Mouse (Mus musculus): Measurements from ENCODE around the gene Dock4. TPM values are rescaled to one million over a fixed set of nuclear protein-coding genes. Genes with fewer than 3 reads are reported as not detected.

The Dock4 gene
- total and polyA plus RNA-seq, 3 experiments, result 4.3 to 13.6 (median 11.2) TPM

DNA sequence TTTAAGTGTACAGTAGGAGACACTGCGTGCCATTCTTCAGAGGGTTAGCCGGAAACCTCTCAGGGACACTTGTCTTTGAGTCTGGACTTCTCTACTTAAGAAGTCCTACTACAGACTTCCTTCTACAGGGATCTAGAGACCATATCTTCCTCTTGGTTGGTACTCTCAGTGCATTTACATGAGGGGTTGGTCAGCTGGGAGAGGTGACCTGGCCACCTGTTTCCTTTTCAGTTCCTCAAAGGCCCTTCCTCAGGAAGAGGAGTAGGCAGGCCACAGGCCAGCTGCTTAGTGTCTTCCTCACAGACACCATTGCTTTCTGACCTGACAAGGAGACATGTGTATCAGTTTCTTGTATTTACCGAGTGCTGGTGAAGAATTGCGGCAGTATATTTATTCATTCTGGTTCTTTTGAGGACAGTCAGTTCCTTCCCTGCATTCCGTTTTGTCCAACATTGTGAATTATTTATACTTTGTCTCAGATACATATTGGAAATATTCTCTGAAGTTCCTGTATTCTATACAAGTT, 380.2 kb downstream of the Dock4 start:
- TF ChIP-seq EP300 (IDR thresholded peaks at IDR 0.05; ENCODE audit: insufficient read depth, low read depth, low read length), result no peak
- no peak for TF ChIP-seq POLR2A (IDR thresholded peaks at IDR 0.05; ENCODE audit: insufficient read depth, low read depth, low read length)
- TF ChIP-seq CTCF (IDR thresholded peaks at IDR 0.05), result no peak
- no peaks in the 10 kb centered on the region for H3K27me3 ChIP-seq (ENCODE audit: control insufficient read depth, insufficient read depth, low read length)
- H3K36me3 ChIP-seq (ENCODE audit: control insufficient read depth, insufficient read depth, low read length), result no peaks in the 10 kb centered on the region
- 50% methylated on average over 5 of the region's 5 CpGs for WGBS
- no peak overlapping the region for H3K9ac ChIP-seq (ENCODE audit: low read depth, low read length)
- H3K79me2 ChIP-seq (replicated peaks; ENCODE audit: control insufficient read depth, insufficient read depth, low read length), result no peaks in the 10 kb centered on the region
- intact Hi-C loops (cut with DNase I), result loop anchor here (10.0 kb wide), 1 partner anchor 741 kb away; no protein-coding TSS in a partner anchor
- DNase-seq, result no peak
- H3K4me3 ChIP-seq, result no peak overlapping the region
- H3K4me1 ChIP-seq (ENCODE audit: control insufficient read depth, insufficient read depth, low read length), result no peaks in the 10 kb centered on the region; the same call in 1 of the 2 replicates
- H3K27ac ChIP-seq, result no peak overlapping the region

DNA sequence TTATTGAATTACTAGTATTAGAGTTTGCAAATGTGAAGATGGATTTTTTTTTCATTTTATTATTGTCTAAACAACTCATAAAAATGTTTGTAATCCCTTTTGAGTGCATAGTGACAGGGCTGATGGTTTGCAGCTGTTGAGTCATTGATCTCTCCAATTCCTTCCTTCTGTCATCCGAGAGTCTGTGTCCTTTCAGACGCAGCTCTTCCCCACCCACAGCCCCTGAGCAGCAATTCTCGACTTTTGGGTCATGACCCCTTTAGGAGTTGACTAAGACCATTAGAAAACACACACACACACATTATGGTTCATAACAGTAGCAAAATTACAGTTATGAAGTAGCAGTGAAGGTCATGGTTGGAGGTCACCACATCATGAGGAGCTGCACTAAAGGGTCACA, 380.7 kb downstream of the Dock4 start:
- H3K36me3 ChIP-seq (ENCODE audit: control insufficient read depth, insufficient read depth, low read length), result no peaks in the 10 kb centered on the region
- no peak overlapping the region for H3K4me3 ChIP-seq
- H3K27ac ChIP-seq, result no peak overlapping the region
- H3K79me2 ChIP-seq (replicated peaks; ENCODE audit: control insufficient read depth, insufficient read depth, low read length), result no peaks in the 10 kb centered on the region
- no peak overlapping the region for H3K9ac ChIP-seq (ENCODE audit: low read depth, low read length)
- H3K4me1 ChIP-seq (ENCODE audit: control insufficient read depth, insufficient read depth, low read length), result no peaks in the 10 kb centered on the region; the same call in 1 of the 2 replicates
- TF ChIP-seq POLR2A (IDR thresholded peaks at IDR 0.05; ENCODE audit: insufficient read depth, low read depth, low read length) (no peak), CTCF (IDR thresholded peaks at IDR 0.05) (no peak), EP300 (IDR thresholded peaks at IDR 0.05; ENCODE audit: insufficient read depth, low read depth, low read length) (no peak)
- no peak for DNase-seq
- intact Hi-C loops (cut with DNase I), result loop anchor here (10.0 kb wide), 1 partner anchor 742 kb away; no protein-coding TSS in a partner anchor
- 32% methylated on average over 3 of the region's 3 CpGs for WGBS
- no peaks in the 10 kb centered on the region for H3K27me3 ChIP-seq (ENCODE audit: control insufficient read depth, insufficient read depth, low read length)

DNA sequence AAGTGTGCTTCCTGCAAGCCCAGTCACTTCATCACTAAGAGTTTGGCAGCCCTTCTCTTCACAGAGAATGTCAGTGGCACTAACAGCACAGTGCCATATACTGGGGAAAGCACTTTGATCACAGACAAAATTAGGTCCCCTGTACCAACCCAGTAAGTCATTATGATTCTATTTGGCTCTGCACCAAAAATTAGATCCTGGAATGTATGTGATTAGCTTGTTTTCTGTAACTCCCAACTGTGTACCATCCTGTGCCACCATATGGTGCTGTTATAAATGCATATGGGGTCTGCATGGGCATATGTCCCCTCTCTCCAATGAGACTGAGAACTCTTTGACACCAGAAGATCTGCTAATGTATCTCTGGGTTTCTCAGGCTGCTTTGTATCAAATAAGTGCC, 382.3 kb downstream of the Dock4 start:
- TF ChIP-seq EP300 (IDR thresholded peaks at IDR 0.05; ENCODE audit: insufficient read depth, low read depth, low read length) (no peak), POLR2A (IDR thresholded peaks at IDR 0.05; ENCODE audit: insufficient read depth, low read depth, low read length) (no peak), CTCF (IDR thresholded peaks at IDR 0.05) (no peak)
- Histone ChIP-seq H3K9ac (ENCODE audit: low read depth, low read length) (no peak overlapping the region), H3K36me3 (ENCODE audit: control insufficient read depth, insufficient read depth, low read length) (no peaks in the 10 kb centered on the region), H3K79me2 (replicated peaks; ENCODE audit: control insufficient read depth, insufficient read depth, low read length) (no peaks in the 10 kb centered on the region), H3K4me1 (ENCODE audit: control insufficient read depth, insufficient read depth, low read length) (no peaks in the 10 kb centered on the region; the same call in 1 of the 2 replicates), H3K27ac (no peak overlapping the region), H3K27me3 (ENCODE audit: control insufficient read depth, insufficient read depth, low read length) (no peaks in the 10 kb centered on the region), H3K4me3 (no peak overlapping the region)
- no peak for DNase-seq
- intact Hi-C loops (cut with DNase I), result loop anchor here (10.0 kb wide), 1 partner anchor 743 kb away; no protein-coding TSS in a partner anchor

DNA sequence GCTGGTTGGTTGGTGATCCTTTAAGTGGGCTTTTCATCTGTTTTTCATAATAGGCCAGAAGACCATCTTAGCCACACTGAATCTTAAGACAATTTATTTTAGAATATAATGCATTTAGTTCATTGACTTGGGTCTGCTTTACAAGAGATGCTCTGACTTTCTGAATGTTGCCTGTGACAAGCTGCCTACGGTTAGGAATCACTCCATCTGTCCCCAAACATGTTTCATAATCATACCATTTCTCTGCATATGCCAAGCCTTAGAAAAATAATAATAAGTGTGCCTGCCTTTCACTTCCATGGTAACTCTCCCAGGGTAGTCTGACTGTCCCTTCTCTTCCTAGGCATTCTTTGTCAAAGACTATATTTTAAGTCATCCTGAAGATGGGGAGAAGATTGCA, 383.5 kb downstream of the Dock4 start:
- intact Hi-C loops (cut with DNase I), result loop anchor here (10.0 kb wide), 1 partner anchor 744 kb away; no protein-coding TSS in a partner anchor
- no peaks in the 10 kb centered on the region for H3K27me3 ChIP-seq (ENCODE audit: control insufficient read depth, insufficient read depth, low read length)
- no peak overlapping the region for H3K9ac ChIP-seq (ENCODE audit: low read depth, low read length)
- no peaks in the 10 kb centered on the region for H3K36me3 ChIP-seq (ENCODE audit: control insufficient read depth, insufficient read depth, low read length)
- no peak overlapping the region for H3K27ac ChIP-seq
- H3K4me1 ChIP-seq (ENCODE audit: control insufficient read depth, insufficient read depth, low read length), result no peaks in the 10 kb centered on the region
- DNase-seq, result no peak
- H3K4me3 ChIP-seq, result no peak overlapping the region
- no peak for TF ChIP-seq POLR2A (IDR thresholded peaks at IDR 0.05; ENCODE audit: insufficient read depth, low read depth, low read length)
- TF ChIP-seq EP300 (IDR thresholded peaks at IDR 0.05; ENCODE audit: insufficient read depth, low read depth, low read length), result no peak
- TF ChIP-seq CTCF (IDR thresholded peaks at IDR 0.05), result no peak
- no peaks in the 10 kb centered on the region for H3K79me2 ChIP-seq (replicated peaks; ENCODE audit: control insufficient read depth, insufficient read depth, low read length)
- WGBS, result 97% methylated on average over 1 of the region's 1 CpGs

DNA sequence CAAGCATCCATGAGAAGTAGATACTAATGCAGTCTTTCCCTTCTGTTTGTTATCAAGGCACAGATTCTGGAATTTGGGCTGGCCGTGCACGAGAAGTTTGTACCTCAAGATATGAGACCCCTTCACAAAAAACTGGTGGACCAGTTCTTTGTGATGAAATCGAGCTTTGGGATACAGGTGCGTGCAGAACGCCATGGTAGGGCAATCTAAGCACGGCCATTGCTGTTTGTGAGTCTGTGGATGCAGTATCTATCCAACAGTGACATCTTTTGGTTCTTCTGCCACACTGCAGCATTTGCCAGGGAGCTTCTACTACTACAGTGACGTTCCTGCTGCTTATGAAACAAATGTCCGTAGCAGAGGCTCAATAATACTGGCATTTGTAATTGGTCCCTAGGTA, 386.4 kb downstream of the Dock4 start:
- intact Hi-C loops (cut with DNase I), result no loop called here

DNA sequence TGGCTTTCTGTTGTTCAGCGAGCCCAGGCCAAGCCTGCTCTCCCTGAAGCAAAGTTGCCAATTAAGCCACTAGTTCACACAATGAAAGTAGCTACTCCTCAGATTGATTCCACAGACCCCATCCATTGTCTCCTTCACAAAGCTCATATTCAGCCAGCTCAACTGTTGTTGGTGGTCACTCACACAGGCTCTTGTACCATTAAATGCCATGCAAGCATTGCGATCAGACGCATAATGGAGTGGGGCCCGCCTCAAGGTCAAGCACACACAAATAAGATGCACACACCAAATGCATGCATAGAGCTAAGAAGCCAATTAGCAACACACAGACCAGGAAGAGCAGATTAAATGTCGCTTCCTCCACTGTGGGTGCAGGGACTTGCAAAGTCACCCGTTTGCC, 391.2 kb downstream of the Dock4 start:
- no peak for DNase-seq
- Histone ChIP-seq H3K79me2 (replicated peaks; ENCODE audit: control insufficient read depth, insufficient read depth, low read length) (no peaks in the 10 kb centered on the region), H3K27ac (no peak overlapping the region), H3K9ac (ENCODE audit: low read depth, low read length) (no peak overlapping the region), H3K4me1 (ENCODE audit: control insufficient read depth, insufficient read depth, low read length) (peaks cover 3% of the 10 kb centered on the region), H3K27me3 (ENCODE audit: control insufficient read depth, insufficient read depth, low read length) (0 out of 2 replicates have a peak, but pooled peaks cover 1% of the 10 kb centered on the region), H3K4me3 (no peak overlapping the region), H3K36me3 (ENCODE audit: control insufficient read depth, insufficient read depth, low read length) (no peaks in the 10 kb centered on the region)
- TF ChIP-seq CTCF (IDR thresholded peaks at IDR 0.05), result no peak
- TF ChIP-seq POLR2A (IDR thresholded peaks at IDR 0.05; ENCODE audit: insufficient read depth, low read depth, low read length), result no peak
- TF ChIP-seq EP300 (IDR thresholded peaks at IDR 0.05; ENCODE audit: insufficient read depth, low read depth, low read length), result no peak
- 89% methylated on average over 6 of the region's 6 CpGs for WGBS
- intact Hi-C loops (cut with DNase I), result loop anchor here (1.0 kb wide), 2 partner anchors 260 to 650 kb away; no protein-coding TSS in a partner anchor

More for the DNA sequence above, 386.4 kb downstream of the Dock4 start:
- no peaks in the 10 kb centered on the region for H3K27me3 ChIP-seq (ENCODE audit: control insufficient read depth, insufficient read depth, low read length)
- no peak overlapping the region for H3K27ac ChIP-seq
- H3K4me3 ChIP-seq, result no peak overlapping the region
- no peaks in the 10 kb centered on the region for H3K4me1 ChIP-seq (ENCODE audit: control insufficient read depth, insufficient read depth, low read length)
- no peak overlapping the region for H3K9ac ChIP-seq (ENCODE audit: low read depth, low read length)
- H3K36me3 ChIP-seq (ENCODE audit: control insufficient read depth, insufficient read depth, low read length), result no peaks in the 10 kb centered on the region
- DNase-seq, result no peak
- 79% methylated on average over 8 of the region's 8 CpGs for WGBS
- TF ChIP-seq EP300 (IDR thresholded peaks at IDR 0.05; ENCODE audit: insufficient read depth, low read depth, low read length) (no peak), CTCF (IDR thresholded peaks at IDR 0.05) (peak; percentile 62), POLR2A (IDR thresholded peaks at IDR 0.05; ENCODE audit: insufficient read depth, low read depth, low read length) (no peak)
- H3K79me2 ChIP-seq (replicated peaks; ENCODE audit: control insufficient read depth, insufficient read depth, low read length), result no peaks in the 10 kb centered on the region
